Mouse (Mus musculus) brain, embryonic 14.5 days (tissue): ENCODE data around the gene Cacybp. TPM values are rescaled to one million over a fixed set of nuclear protein-coding genes. Genes with fewer than 3 reads are reported as not detected.
A peak's percentile ranks its signal among the peaks of the same experiment; 100 is the strongest.

Experiments used
- DNase-seq: peaks from one replicate; pipeline ENCODE4 v3.0.0-alpha.2; 2011; ENCODE audit warnings: low read depth
- CTCF ChIP-seq: fragments of 200-500 bp; IDR thresholded peaks from 2 replicates; pipeline ENCODE4 v1.5.1; 2012; ENCODE audit warnings: inconsistent platforms, mild to moderate bottlenecking, moderate library complexity, borderline replicate concordance; ENCODE audit not compliant: insufficient read depth, insufficient read length; ENCODE audit errors: extremely low read depth
- POLR2A ChIP-seq: fragments of 200-500 bp; IDR thresholded peaks from 2 replicates; pipeline ENCODE4 v1.6.1; 2012; ENCODE audit warnings: mild to moderate bottlenecking, inconsistent platforms, borderline replicate concordance; ENCODE audit not compliant: poor library complexity, insufficient read depth, insufficient read length, severe bottlenecking; ENCODE audit errors: extremely low read depth
- polyA plus RNA-seq: library from polyadenylated mRNA; depleted of rRNA; stranded (reverse); fragments of >200 nt; gene quantifications from 2 replicates; pipeline ENCODE4 v1.2.3, GENCODE M21; 2012; rRNA removed

The Cacybp gene
- polyA plus RNA-seq = 66.6 and 75.1 TPM in 2 replicates

- TF ChIP-seq CTCF (peak; percentile 71), POLR2A (peak; percentile 99)
These were observed at the start of gene Cacybp for GRCm38 (mm10) chr1:160212703-160213669. Cacybp (minus strand) TSS chr1:160212875.

GRCm38 (mm10) chr1:160262415-160262814 is 49.7 kb upstream of the Cacybp start:
- TF ChIP-seq POLR2A (no peak), CTCF (no peak)
- no peak for DNase-seq

More at GRCm38 (mm10) chr1:160212703-160213669, at the start of gene Cacybp:
- DNase-seq = peak; percentile 100

- no peak for TF ChIP-seq POLR2A
- no peak for TF ChIP-seq CTCF
These were observed 49.2 kb upstream of the Cacybp start for GRCm38 (mm10) chr1:160261849-160262248.

GRCm38 (mm10) chr1:160260605-160261004 is 47.9 kb upstream of the Cacybp start:
- TF ChIP-seq POLR2A (no peak), CTCF (no peak)
- peak; percentile 9 for DNase-seq

More at GRCm38 (mm10) chr1:160261849-160262248, 49.2 kb upstream of the Cacybp start:
- no peak for DNase-seq

GRCm38 (mm10) chr1:160259884-160260283 is 47.2 kb upstream of the Cacybp start:
- DNase-seq = peak; percentile 91
- no peak for TF ChIP-seq POLR2A
- TF ChIP-seq CTCF = no peak

GRCm38 (mm10) chr1:160253108-160253507 is 40.4 kb upstream of the Cacybp start:
- no peak for DNase-seq
- TF ChIP-seq POLR2A (no peak), CTCF (no peak)

- no peak for TF ChIP-seq CTCF
- TF ChIP-seq POLR2A = no peak
- no peak for DNase-seq
These were observed 38.8 kb upstream of the Cacybp start for GRCm38 (mm10) chr1:160251388-160252007.

- TF ChIP-seq POLR2A (no peak), CTCF (no peak)
- no peak for DNase-seq
These were observed 38.1 kb upstream of the Cacybp start for GRCm38 (mm10) chr1:160250782-160251181.

- DNase-seq = no peak
- TF ChIP-seq CTCF (no peak), POLR2A (no peak)
These were observed 37.1 kb upstream of the Cacybp start for GRCm38 (mm10) chr1:160249786-160250185.

GRCm38 (mm10) chr1:160247473-160247872 is 34.8 kb upstream of the Cacybp start:
- no peak for TF ChIP-seq POLR2A
- no peak for TF ChIP-seq CTCF
- no peak for DNase-seq

- DNase-seq = peak; percentile 70
- no peak for TF ChIP-seq POLR2A
- TF ChIP-seq CTCF = no peak
These were observed 34.2 kb upstream of the Cacybp start for GRCm38 (mm10) chr1:160246844-160247243.

- TF ChIP-seq CTCF (no peak), POLR2A (no peak)
- no peak for DNase-seq
These were observed 33.3 kb upstream of the Cacybp start for GRCm38 (mm10) chr1:160245954-160246353.

GRCm38 (mm10) chr1:160244689-160245088 is 32.0 kb upstream of the Cacybp start:
- no peak for TF ChIP-seq CTCF
- no peak for TF ChIP-seq POLR2A

More at GRCm38 (mm10) chr1:160244689-160245088, 32.0 kb upstream of the Cacybp start:
- no peak for DNase-seq
